Mouse (Mus musculus): Measurements from ENCODE around the gene Eef1akmt4. TPM values are rescaled to one million over a fixed set of nuclear protein-coding genes. Genes with fewer than 3 reads are reported as not detected.
"Not testable (repeated sequence)": the region's sequence is repeated elsewhere in the genome, so short reads cannot be mapped to it uniquely, and the experiment has no call there.

Eef1akmt4 gene
- polyA plus RNA-seq, 1 experiment from 2014 or later = 22.5 TPM

DNA sequence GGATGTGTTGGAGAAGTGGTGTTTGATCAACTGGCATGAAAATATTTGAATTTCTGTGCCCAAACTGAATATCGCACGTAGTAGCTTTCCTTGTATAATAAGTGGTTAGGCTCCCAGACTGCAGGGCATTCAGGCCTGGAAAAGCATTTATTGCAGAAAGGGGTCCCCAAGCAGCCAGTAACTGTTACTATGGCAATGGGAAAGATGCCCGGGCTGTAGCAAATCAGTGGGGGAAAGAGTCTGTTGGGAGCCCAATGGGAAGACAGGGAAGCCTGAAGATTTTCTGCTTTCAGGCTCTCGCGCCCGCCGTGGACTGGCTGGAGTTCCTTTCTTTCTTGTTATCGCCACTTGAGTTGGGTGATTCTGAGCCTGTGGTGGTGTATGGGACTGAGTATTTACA lies 27.0 kb downstream of the Eef1akmt4 start:
- no peak for ATAC-seq (ENCODE audit: low FRiP score)
- Histone ChIP-seq H3K36me3 (replicated peaks) (no peaks in the 10 kb centered on the region), H3K4me1 (no peaks in the 10 kb centered on the region), H3K4me2 (no peak overlapping the region), H3K4me3 (replicated peaks) (no peak overlapping the region), H3K9ac (no peak overlapping the region), H3K9me3 (no peaks in the 10 kb centered on the region), H3K27me3 (no peaks in the 10 kb centered on the region), H3K27ac (no peak overlapping the region)
- 83% methylated on average over 8 of the region's 8 CpGs for WGBS

DNA sequence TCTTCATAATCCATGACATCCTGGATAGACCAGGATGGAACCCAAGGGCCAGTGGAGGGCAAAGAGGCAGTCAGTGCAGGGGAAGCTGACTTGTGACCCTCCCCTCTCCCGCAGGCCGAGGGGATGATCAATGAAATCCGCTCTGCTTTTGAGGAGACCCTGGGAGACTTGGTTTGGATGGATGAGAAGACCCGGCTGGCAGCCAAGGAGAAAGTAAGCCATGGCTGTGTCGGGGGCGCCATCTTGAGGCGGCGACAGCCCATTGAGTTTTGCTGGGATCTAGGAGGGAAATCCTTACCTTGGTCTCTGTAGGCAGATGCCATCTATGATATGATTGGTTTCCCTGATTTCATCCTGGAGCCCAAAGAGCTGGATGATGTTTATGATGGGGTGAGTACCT lies 30.8 kb downstream of the Eef1akmt4 start:
- Histone ChIP-seq H3K36me3 (replicated peaks) (no peaks in the 10 kb centered on the region), H3K9ac (no peak overlapping the region), H3K27me3 (no peaks in the 10 kb centered on the region), H3K9me3 (no peaks in the 10 kb centered on the region), H3K27ac (no peak overlapping the region), H3K4me1 (no peaks in the 10 kb centered on the region), H3K4me2 (no peak overlapping the region), H3K4me3 (replicated peaks) (no peak overlapping the region)
- peak; percentile 76; the same call in 1 of the 2 replicates for ATAC-seq (ENCODE audit: low FRiP score)
- 2% methylated on average over 8 of the region's 8 CpGs for WGBS

DNA sequence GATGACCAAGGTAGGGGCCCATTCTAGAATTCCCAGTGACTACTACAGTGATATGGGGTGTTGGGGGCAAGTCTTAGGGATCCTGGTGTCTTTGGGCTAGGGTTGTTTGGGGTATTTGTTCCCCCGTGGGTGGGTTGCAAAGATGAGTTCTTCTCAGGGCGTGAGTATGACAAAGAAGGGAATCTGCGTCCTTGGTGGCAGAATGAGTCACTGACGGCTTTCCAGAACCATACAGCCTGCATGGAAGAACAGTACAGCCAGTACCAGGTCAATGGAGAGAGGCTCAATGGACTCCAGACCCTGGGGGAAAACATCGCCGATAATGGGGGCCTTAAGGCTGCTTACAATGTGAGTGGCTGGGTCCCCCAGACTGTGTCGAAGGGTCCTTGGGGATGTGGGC lies 32.5 kb downstream of the Eef1akmt4 start:
- Histone ChIP-seq H3K27me3 (no peaks in the 10 kb centered on the region), H3K9ac (no peak overlapping the region), H3K4me3 (replicated peaks) (no peak overlapping the region), H3K4me2 (no peak overlapping the region), H3K36me3 (replicated peaks) (no peaks in the 10 kb centered on the region), H3K4me1 (no peaks in the 10 kb centered on the region), H3K27ac (no peak overlapping the region), H3K9me3 (no peaks in the 10 kb centered on the region)
- no peak for ATAC-seq (ENCODE audit: low FRiP score)
- 89% methylated on average over 7 of the region's 7 CpGs for WGBS

DNA sequence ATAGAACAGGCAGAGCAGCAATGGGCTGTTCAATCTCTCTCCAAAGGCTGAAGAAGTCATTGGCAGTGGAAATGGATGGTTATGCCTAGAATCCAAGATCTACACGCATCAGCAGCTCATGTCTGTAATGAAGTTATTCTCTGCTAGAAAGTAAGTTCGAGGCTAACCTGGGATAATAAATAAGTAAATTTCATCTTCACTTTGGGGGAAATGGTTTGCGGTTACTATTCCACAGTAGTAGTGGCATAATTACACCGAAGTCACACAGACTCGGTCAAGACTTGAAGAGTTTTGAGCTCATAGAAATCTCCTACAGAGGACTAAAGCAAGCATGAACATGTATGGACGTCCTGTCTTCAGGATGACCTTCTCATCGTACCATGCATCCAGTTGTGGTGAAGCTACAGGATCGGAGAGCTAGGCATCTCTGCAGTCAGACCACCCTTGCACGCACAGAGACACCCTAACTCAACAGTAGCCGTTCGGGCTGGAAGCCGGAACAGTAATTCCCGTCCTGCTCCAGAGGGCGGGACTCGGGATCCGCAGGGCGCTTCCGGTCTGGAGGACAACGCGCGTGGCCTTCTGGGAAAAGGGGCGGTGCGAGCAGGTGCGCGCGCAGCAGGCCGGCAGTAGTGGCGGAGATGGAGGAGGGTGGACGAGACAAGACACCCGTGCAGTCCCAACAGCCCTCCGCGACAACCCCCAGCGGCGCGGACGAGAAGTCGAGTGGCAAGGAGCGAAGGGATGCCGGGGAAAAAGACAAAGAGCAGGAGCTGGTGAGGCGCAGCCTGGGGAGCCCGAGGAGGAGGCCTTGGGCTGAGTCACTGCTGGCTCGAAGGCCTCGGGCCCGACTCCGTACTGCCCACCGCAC lies 39.9 kb downstream of the Eef1akmt4 start, which contains the start of gene Psmd2:
TSS of gene Psmd2 (plus strand) at position 577 of the 871 bp plus-strand sequence.
- H3K9ac ChIP-seq = peak within 1 kb of the TSS; percentile 87
- H3K9me3 ChIP-seq = no peaks in the 10 kb centered on the region
- H3K4me2 ChIP-seq = peak within 1 kb of the TSS; percentile 94
- peaks cover 20% of the 10 kb centered on the region for H3K36me3 ChIP-seq (replicated peaks)
- peak; percentile 96 for ATAC-seq (ENCODE audit: low FRiP score)
- H3K27ac ChIP-seq = peak within 1 kb of the TSS; percentile 83
- WGBS = 2% methylated on average over 41 of the region's 46 CpGs
- peak within 1 kb of the TSS; percentile 93 for H3K4me3 ChIP-seq (replicated peaks)
- H3K4me1 ChIP-seq = peaks cover 16% of the 10 kb centered on the region
- no peaks in the 10 kb centered on the region for H3K27me3 ChIP-seq

DNA sequence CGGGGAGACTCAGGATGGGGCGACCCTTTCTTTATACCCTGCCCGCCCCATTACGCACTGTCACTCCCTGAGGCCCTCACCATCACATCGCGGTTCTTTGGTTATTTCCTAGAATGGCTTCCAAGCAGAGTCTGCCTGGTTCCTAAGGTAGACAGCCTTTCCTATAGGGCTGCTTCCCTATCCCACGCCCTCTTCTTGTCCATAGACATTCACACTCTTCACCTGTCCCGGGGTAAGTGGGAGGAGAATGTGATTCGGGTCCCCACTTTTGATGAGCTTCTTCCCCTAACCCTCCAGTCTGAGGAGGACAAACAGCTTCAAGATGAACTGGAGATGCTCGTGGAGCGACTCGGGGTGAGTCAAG lies 40.5 kb downstream of the Eef1akmt4 start:
- Histone ChIP-seq H3K4me1 (peaks cover 16% of the 10 kb centered on the region), H3K4me3 (replicated peaks) (peak overlapping the region; percentile 93), H3K27ac (no peak overlapping the region; the same call in 1 of the 2 replicates), H3K36me3 (replicated peaks) (peaks cover 26% of the 10 kb centered on the region), H3K9me3 (no peaks in the 10 kb centered on the region), H3K4me2 (peak overlapping the region; percentile 94), H3K9ac (peak overlapping the region; percentile 87), H3K27me3 (no peaks in the 10 kb centered on the region)
- ATAC-seq (ENCODE audit: low FRiP score) = no peak
- WGBS = 7% methylated on average over 9 of the region's 12 CpGs

DNA sequence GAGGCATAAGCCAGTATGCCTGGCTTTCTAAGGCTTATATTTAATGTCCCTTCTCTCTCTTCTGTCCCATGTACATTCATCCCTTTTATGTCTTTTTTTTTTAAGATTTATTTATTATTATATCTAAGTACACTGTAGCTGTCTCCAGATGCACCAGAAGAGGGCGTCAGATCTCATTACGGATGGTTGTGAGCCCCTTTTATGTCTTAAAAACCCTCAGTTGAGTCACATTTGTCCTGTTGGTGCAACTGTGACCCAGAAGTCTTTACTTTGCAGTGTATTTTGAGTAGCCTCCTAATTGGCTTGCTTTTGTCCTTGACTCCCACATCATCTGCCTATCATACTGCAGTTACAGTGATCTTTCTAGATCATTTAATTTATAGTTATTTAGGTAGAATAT lies 41.9 kb downstream of the Eef1akmt4 start:
- Histone ChIP-seq H3K36me3 (replicated peaks) (peaks cover 40% of the 10 kb centered on the region), H3K4me3 (replicated peaks) (no peak overlapping the region), H3K4me2 (no peak overlapping the region), H3K27me3 (no peaks in the 10 kb centered on the region), H3K9ac (no peak overlapping the region), H3K4me1 (peaks cover 16% of the 10 kb centered on the region), H3K27ac (no peak overlapping the region), H3K9me3 (no peaks in the 10 kb centered on the region)
- 48% methylated on average over 2 of the region's 2 CpGs for WGBS
- no peak for ATAC-seq (ENCODE audit: low FRiP score)

DNA sequence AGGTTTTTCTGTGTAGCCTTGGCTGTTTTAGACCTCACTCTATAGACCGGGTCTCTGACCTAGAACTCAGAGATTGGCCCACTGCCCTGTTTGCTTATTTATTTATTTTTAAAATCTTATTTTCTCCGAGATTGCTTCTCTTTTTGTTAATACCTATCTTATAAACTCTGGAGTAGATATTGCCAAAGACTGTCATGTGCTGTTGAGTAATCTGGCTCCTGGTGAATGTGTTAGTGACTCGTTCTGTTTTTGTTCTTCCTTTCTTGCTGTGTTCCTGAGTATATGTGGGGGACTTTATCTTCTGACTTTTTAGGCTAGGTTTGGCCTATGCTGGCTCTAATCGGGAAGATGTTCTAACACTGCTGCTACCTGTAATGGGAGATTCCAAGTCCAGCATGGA lies 46.3 kb downstream of the Eef1akmt4 start:
- no peak for ATAC-seq (ENCODE audit: low FRiP score)
- no peaks in the 10 kb centered on the region for H3K9me3 ChIP-seq
- peaks cover 81% of the 10 kb centered on the region for H3K36me3 ChIP-seq (replicated peaks)

DNA sequence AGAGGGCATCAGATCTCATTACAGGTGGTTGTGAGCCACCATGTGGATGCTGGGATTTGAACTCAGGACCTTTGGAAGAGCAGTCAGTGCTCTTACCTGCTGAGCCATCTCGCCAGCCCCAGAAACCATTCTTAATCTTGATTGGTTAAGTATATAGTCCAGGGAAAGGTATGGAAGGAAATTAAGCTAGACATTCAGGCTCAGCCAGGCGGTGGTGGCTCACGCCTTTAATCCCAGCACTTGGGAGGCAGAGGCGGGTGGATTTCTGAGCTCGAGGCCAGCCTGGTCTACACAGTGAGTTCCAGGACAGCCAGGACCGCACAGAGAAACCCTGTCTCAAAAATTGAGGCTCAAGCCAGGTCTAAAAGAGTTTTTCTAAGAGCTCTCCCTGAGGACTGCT lies 56.6 kb downstream of the Eef1akmt4 start, which contains the start of gene Eif4g1:
TSS of gene Eif4g1 (plus strand) at position 301 of the 400 bp plus-strand sequence.
- not testable (repeated sequence) for H3K27ac ChIP-seq; H3K4me3 ChIP-seq (replicated peaks); H3K4me1 ChIP-seq; H3K27me3 ChIP-seq; H3K9ac ChIP-seq; H3K4me2 ChIP-seq; H3K9me3 ChIP-seq; ATAC-seq (ENCODE audit: low FRiP score)
- peaks cover 10% of the 10 kb centered on the region for H3K36me3 ChIP-seq (replicated peaks)
- 89% methylated on average over 5 of the region's 6 CpGs for WGBS

More for the DNA sequence above, 46.3 kb downstream of the Eef1akmt4 start:
- H3K4me1 ChIP-seq = peaks cover 6% of the 10 kb centered on the region
- no peak overlapping the region for H3K27ac ChIP-seq
- H3K9ac ChIP-seq = no peak overlapping the region
- no peak overlapping the region for H3K4me2 ChIP-seq
- no peaks in the 10 kb centered on the region for H3K27me3 ChIP-seq
- 95% methylated on average over 4 of the region's 4 CpGs for WGBS
- no peak overlapping the region for H3K4me3 ChIP-seq (replicated peaks)

MicroRNAs encoded within 50 kb of the gene (microRNA counts, 519-probe panel; counts per million panel counts)
- 3,997 counts per million, percentile 47 among the panel's probes with 10 or more counts for microRNA mmu-miR-1224

Small RNA genes within 50 kb of the gene (microRNA-seq; reads per million reads assigned to microRNA genes)
- gene Mir1224 = 6.1 reads per million, percentile 21 among the genes with 10 or more reads in this experiment

Other genes with a start within 250 kb of the Eef1akmt4 start
- 102 and 120 TPM in 2 replicates for gene Abcc5, start 185.2 kb upstream of the Eef1akmt4 start, polyA plus RNA-seq (2016; fragmentation: Nextera tagmentation; extraction: Ambion mirVana)
- 120 and 125 TPM in 2 replicates for gene Eif2b5, start 112.8 kb upstream of the Eef1akmt4 start, polyA plus RNA-seq (2016; fragmentation: Nextera tagmentation; extraction: Ambion mirVana)
- 43.9 and 51.2 TPM in 2 replicates for gene Dvl3, start 94.6 kb upstream of the Eef1akmt4 start, polyA plus RNA-seq (2016; fragmentation: Nextera tagmentation; extraction: Ambion mirVana)
- gene Ap2m1, start 76.1 kb upstream of the Eef1akmt4 start, polyA plus RNA-seq (2016; fragmentation: Nextera tagmentation; extraction: Ambion mirVana) = 834 and 882 TPM in 2 replicates
- 60.9 and 74.3 TPM in 2 replicates for gene Abcf3, start 63.0 kb upstream of the Eef1akmt4 start, polyA plus RNA-seq (2016; fragmentation: Nextera tagmentation; extraction: Ambion mirVana)
- gene Vwa5b2, start 22.1 kb upstream of the Eef1akmt4 start, polyA plus RNA-seq (2016; fragmentation: Nextera tagmentation; extraction: Ambion mirVana) = 2.0 and 2.8 TPM in 2 replicates
- gene Gm49333, start within 50 bp of the Eef1akmt4 start, polyA plus RNA-seq (2016; fragmentation: Nextera tagmentation; extraction: Ambion mirVana) = not detected in 2 replicates
- gene Alg3, start 142 bp downstream of the Eef1akmt4 start, polyA plus RNA-seq (2016; fragmentation: Nextera tagmentation; extraction: Ambion mirVana) = 40.1 and 41.5 TPM in 2 replicates
- gene Camk2n2, start 9.7 kb downstream of the Eef1akmt4 start, polyA plus RNA-seq (2016; fragmentation: Nextera tagmentation; extraction: Ambion mirVana) = 7.4 and 7.9 TPM in 2 replicates
- 7.2 and 8.5 TPM in 2 replicates for gene Ece2, start 18.2 kb downstream of the Eef1akmt4 start, polyA plus RNA-seq (2016; fragmentation: Nextera tagmentation; extraction: Ambion mirVana)
- gene Psmd2, start 40.1 kb downstream of the Eef1akmt4 start, polyA plus RNA-seq (2016; fragmentation: Nextera tagmentation; extraction: Ambion mirVana) = 445 and 466 TPM in 2 replicates
- gene Eif4g1, start 56.7 kb downstream of the Eef1akmt4 start, polyA plus RNA-seq (2016; fragmentation: Nextera tagmentation; extraction: Ambion mirVana) = 190 and 211 TPM in 2 replicates
- 21.9 and 25.6 TPM in 2 replicates for gene Fam131a, start 81.6 kb downstream of the Eef1akmt4 start, polyA plus RNA-seq (2016; fragmentation: Nextera tagmentation; extraction: Ambion mirVana)
- gene Polr2h, start 106.1 kb downstream of the Eef1akmt4 start, polyA plus RNA-seq (2016; fragmentation: Nextera tagmentation; extraction: Ambion mirVana) = 85.7 and 94.0 TPM in 2 replicates
- gene Clcn2, start 106.2 kb downstream of the Eef1akmt4 start, polyA plus RNA-seq (2016; fragmentation: Nextera tagmentation; extraction: Ambion mirVana) = 18.8 and 23.5 TPM in 2 replicates
- 2.1 and 2.9 TPM in 2 replicates for gene Chrd, start 121.5 kb downstream of the Eef1akmt4 start, polyA plus RNA-seq (2016; fragmentation: Nextera tagmentation; extraction: Ambion mirVana)
- gene Thpo, start 122.9 kb downstream of the Eef1akmt4 start, polyA plus RNA-seq (2016; fragmentation: Nextera tagmentation; extraction: Ambion mirVana) = 0.36 and 0.79 TPM in 2 replicates

All from forebrain, embryonic 12.5 days (tissue).